Mouse (Mus musculus): ENCODE measurements at regions not wholly inside any gene's neighbourhood (a gene's known extent, or its start where the extent isn't known, plus 50 kb on each side); places are given as distances from the start of the nearest gene placed in this dataset.

GRCm38 (mm10) chr3:39370926-39371325 lies 484.2 kb downstream of the Fat4 start:
- no peak for ATAC-seq (replicated peaks; ENCODE audit: poor library complexity)

DNA sequence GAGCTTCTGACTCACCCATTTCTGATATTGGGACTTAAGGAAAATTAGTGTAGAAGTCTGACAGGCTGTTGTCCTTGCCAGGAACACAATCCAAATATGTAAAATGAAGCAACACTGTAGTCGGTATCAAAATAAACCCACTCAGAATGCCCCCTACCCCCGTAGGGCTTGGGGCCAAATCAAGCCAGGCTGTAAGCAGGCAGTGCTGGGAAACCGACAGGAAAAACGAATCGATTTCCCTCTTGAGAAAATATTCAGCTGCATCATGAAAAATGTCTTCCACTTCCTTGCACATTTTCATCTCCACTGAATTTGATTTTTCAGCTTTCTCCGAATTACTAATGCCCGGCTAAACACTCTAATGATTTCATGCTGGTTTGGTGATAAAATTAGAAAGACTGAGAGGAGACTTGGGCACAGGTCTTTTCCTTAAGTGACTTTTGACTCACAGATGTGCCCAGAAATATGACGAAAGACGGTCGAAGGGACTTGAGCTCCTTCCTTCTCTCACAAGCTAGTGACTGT lies 485.7 kb downstream of the Fat4 start:
- no peak for ATAC-seq (replicated peaks; ENCODE audit: poor library complexity)

DNA sequence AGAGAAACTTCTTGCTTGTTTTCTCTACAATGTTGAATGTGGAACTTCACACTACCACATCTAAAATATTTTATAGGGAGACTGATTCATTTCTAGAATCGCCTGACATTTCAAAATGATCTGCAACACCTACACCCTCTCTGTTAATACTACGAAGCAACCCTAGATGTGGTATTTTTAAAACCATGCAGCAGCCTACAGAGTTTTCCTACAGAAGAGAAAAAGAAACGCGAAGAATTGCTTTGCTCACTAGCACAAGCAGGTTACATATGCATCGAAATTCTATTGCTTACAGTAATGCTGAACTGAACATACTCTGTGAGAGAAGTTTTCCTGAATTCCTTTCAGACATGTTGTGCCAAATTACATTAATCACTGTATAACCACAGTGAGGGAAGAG lies 488.7 kb downstream of the Fat4 start:
- no peak for ATAC-seq (replicated peaks; ENCODE audit: poor library complexity)

GRCm38 (mm10) chr3:39388491-39388890 lies 501.8 kb downstream of the Fat4 start:
- no peak for ATAC-seq (replicated peaks; ENCODE audit: poor library complexity)

DNA sequence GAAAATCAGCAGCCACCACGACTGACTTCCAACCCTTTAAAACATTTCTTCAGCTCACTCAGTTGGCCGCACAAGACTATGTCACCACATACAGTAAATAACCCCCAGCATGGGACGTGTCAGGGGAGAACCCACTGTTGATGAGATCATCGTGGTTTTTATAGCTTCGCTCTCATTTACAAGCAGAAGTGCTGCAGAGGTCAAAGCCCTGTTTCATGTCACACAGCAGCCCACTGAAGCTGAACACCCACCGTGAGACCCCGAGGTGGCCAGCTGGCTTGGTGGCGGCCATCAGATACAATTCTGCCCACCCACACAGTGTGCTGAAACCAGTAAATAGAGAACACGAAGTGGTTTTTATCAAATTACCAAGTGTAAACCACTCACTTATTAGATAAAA lies 503.7 kb downstream of the Fat4 start:
- no peak for ATAC-seq (replicated peaks; ENCODE audit: poor library complexity)

DNA sequence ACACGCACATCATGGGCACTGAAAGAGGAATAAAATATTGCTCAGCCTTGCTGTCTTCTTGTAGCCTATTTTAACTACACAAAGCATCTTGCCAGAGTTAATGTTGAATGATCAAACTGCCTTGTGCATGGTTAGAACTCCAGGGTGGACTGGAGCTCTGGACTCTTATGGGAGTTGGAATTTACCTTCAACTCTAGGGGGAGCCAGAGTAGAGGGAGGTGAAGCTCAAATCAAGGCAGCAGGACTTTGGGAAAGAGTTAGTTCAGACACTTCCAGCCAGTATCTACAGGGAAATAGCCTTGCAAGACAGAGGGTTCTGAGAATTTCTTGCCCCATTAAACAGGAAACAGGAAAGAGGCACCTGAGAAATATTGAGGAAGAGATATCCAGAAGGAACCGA lies 505.3 kb downstream of the Fat4 start:
- no peak for ATAC-seq (replicated peaks; ENCODE audit: poor library complexity)

DNA sequence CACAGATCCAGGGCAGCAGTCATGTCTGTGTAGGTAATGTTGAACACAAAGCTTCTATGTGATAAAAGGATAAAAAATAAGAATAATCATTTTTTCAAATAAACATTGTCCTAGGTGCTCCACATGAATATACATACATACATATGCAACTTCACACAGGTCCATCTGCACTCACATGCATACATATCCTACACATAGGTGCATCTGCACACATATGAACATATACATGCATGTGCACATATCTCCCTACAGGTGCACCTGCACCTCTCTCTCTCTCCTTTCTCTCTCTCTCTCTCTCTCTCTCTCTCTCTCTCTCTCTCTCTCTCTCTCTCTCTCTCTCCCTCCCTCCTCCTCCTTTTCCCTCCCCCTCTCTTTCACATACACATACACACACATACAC lies 509.9 kb downstream of the Fat4 start:
- no peak for ATAC-seq (replicated peaks; ENCODE audit: poor library complexity)

DNA sequence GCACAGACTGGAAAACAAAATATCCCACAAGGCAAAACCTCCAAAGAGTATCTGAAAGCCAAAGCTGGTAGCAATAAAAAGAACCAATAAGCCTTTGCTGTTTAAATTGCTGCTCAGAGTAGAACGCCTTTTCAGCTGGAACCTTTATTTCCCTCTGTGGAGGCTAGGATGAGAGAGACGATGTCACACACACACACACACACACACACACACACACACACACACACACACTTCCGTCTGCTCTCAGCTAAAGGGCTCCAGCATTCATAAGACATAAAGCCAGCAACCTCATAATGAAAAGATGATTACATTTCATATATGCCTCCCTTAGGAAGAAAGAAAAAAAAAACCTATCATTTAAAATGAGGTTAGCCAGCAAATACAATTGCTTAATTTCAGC lies 510.5 kb downstream of the Fat4 start:
- ATAC-seq (replicated peaks; ENCODE audit: poor library complexity): no peak

DNA sequence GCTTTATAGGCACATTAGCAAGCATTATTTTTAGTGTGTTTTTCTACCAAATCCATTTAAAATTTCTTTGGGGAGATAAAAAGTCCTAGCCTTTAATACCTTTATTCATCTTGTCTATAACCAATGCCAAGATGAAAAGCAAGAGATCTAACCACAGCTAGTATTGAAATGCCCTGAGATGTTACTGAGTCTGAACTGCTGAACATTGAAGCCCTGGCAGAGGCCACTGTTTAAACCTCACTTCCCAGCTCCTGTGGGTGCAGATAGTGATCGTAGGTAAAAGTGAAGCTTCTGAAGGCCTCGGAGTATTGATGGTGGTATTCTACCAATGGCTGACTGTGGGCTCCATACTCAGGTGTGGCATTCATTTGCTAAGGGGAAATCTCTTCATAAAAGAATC lies 510.9 kb downstream of the Fat4 start:
- ATAC-seq (replicated peaks; ENCODE audit: poor library complexity): no peak

GRCm38 (mm10) chr3:39424778-39425642 lies 538.3 kb downstream of the Fat4 start:
- ATAC-seq (replicated peaks; ENCODE audit: poor library complexity): no peak

DNA sequence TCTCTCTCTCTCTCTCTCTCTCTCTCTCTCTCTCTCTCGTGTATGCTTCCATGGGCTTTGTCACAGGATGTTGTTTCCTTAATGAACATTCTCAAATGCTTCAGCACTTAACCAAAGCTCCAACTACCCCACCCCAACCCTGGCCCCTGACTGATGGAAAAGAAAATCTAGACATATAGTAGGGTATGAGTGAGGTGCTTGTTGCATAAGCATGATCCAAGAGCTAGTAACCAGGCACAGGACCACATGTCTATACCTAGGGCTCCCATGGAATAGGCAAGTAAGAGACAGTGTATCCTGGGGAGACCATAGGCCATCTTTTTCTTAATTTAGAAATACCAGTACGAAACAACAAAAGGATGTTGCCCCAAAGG lies 538.9 kb downstream of the Fat4 start:
- no peak for ATAC-seq (replicated peaks; ENCODE audit: poor library complexity)

- ATAC-seq (replicated peaks; ENCODE audit: poor library complexity): no peak
Measured at GRCm38 (mm10) chr3:39443328-39443727, 556.6 kb downstream of the Fat4 start.

- no peak for ATAC-seq (replicated peaks; ENCODE audit: poor library complexity)
Measured at GRCm38 (mm10) chr3:39455650-39456049, 568.9 kb downstream of the Fat4 start.

GRCm38 (mm10) chr3:39460183-39460888 lies 573.6 kb downstream of the Fat4 start:
- ATAC-seq (replicated peaks; ENCODE audit: poor library complexity): no peak

DNA sequence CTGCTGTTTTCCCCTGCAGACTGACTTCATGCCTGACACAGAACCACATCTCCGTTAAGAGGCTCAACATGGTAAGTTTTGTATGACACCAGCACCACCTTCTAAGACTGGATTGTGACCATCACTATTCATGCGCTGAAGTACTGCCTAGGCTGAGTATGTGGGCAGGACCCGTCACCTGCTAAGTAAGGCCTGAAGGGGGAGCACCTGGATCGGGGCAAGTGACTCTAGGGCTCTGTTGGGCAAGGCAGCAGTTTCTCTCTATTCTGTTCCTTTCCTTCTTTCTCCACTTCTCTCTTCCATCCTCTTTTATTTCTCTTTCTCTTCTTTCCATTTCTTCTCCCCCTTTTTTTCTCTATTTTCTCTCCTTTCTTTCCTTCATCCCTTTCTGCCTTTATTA lies 574.8 kb downstream of the Fat4 start:
- no peak for ATAC-seq (replicated peaks; ENCODE audit: poor library complexity)

GRCm38 (mm10) chr3:39465811-39466210 lies 579.1 kb downstream of the Fat4 start:
- ATAC-seq (replicated peaks; ENCODE audit: poor library complexity): no peak

DNA sequence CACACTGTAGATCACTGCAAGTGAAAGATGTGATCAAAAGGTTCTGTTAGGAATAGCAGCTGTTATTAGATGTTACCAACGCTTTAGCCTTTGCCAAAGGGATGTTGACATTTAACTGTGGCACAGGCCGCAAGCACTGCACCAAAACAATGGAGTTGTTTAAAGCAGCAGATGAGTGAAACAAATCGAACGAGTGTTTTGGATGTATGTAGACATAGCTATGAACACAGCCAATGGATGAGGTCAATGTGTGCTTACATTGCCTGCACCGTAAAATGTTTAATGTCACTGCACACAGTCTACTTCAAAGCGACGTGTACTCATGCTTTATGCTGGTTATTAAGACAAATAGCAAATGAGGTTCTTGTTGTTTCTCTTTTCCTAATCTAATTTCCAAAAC lies 602.7 kb downstream of the Fat4 start:
- ATAC-seq (replicated peaks; ENCODE audit: poor library complexity): no peak

GRCm38 (mm10) chr3:39494363-39494762 lies 607.6 kb downstream of the Fat4 start:
- no peak for ATAC-seq (replicated peaks; ENCODE audit: poor library complexity)

GRCm38 (mm10) chr3:39528087-39528486 lies 641.3 kb downstream of the Fat4 start:
- ATAC-seq (replicated peaks; ENCODE audit: poor library complexity): no peak

GRCm38 (mm10) chr3:39537515-39537914 lies 650.8 kb downstream of the Fat4 start:
- no peak for ATAC-seq (replicated peaks; ENCODE audit: poor library complexity)

GRCm38 (mm10) chr3:39540530-39541118 lies 653.9 kb downstream of the Fat4 start:
- no peak for ATAC-seq (replicated peaks; ENCODE audit: poor library complexity)
